Mouse (Mus musculus): ENCODE data around the gene Tceal9.

Gene Tceal9

DNA sequence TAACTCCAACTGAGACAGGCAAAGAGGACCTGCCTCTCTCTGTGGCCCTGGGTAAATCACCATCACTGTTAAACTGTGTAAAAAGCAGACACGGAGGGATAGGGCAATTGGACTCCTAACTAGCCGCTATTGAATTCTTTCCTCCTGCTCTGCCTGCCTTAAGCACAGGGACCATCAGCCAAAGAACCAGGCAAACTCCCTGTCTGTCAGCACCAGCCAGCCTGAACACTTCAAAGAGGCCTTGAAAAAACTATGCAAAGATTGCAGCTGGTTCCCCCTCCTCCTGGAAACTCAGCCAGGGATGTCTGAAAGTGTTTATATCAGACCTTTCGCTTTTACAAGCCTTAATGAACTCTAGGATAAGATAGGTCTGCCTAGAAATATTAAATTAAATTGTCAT is 29.7 kb downstream of the Tceal9 start:
- DNase-seq, result no peak

DNA sequence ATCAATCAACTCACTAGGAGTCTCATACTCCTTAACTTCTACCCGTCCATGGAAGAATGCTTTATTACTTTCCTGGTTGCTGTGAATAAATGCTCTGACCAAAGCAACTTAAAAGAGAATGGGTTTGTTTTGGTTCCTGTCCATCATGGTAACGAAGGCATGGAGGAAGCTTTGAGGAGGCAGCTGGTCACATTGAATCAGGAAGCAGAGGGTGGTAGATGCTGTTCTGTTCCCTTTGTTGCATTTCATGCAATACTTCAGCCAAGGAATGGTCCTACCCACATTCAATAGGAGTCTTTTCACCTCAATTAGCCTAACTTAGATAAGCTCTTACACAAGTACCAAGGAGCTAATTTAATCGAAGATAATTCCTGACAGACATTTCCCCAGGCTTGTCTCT is 30.5 kb downstream of the Tceal9 start:
- no peak for DNase-seq

DNA sequence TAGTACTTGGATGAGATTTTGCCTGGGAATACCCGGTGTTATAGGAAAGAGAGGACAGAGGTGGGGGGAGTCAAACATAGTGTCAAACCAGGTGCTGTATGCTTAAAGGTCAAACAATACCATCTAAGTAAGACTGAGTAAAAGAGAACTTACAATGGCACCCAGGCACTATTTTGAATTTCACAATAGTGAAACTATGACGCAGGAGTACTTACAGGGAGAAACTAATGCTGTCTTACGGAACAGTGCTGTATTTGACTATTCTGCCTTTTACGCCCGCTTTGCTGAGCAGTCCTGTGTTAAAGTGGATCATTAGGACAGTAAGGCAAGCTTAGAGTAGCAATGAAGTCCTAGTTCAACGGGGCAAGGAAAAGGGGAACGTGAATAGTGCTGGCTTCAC is 32.7 kb downstream of the Tceal9 start:
- no peak for DNase-seq

DNA sequence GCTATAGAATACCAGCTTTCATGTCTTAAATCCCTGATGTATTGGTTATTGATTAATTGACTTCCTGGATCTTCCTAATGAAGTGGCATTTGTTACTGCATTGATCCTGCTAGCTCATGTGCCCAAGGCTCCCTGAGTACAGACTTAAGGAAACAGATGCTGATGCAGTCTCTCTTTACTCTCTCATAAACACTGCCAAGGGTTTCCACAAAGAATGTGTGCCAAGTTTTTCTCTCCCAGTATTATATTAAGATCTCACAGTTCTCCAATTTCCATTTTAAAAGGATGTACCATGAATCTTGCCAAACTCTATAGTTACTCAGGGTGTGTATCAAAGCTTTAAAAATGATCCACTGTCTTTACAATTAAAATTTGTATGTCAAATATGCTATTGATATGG is 33.5 kb downstream of the Tceal9 start:
- DNase-seq, result no peak

DNA sequence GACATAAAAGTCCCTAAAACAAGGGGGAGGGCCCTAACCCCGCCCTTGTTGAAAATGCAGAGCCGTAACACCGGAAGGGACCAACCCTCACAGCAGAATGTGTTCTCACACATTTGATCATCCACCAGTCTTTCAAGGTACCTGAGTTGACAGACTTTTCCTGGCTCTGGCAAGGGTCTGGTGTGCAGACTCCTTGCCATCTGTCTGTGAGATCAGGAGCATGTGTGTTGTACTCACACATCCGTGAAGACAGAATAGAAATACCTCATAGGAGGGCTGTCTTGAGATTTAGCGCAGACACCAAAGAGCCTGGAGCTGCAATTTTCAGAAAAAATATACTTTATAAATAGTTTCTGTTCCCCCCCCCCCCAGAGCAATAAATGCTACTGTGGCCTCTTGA is 34.5 kb downstream of the Tceal9 start:
- no peak for DNase-seq

DNA sequence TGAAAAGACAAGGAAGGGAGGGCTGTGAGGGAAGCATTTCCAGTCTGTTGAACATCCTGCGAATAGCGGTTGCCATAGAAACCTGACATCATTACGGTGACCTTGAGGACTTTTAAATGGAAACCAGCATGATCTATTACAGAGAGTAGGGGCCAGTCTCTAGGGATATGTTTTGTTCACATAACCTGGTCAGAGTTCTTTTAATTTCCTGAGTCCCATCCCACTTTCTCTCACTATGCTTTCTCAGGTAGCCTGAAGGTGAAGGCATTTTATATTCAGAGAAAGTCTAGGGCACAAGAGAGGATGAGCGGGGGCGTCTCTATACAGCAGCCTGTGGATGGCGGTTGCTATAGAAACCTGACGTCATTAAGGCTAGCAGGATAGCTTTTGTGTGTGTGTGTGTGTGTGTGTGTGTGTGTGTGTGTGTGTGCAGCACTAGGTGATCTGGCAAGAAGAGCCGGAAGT is 46.0 kb downstream of the Tceal9 start:
- no peak for DNase-seq
